Mouse (Mus musculus) forebrain, embryonic 16.5 days (tissue): ENCODE measurements around the gene Rnf20. TPM values are rescaled to one million over a fixed set of nuclear protein-coding genes. Genes with fewer than 3 reads are reported as not detected.

Experiments used
- ATAC-seq: fragments of 200-750 bp; cut with Nextera tagmentation; 2 replicates; pipeline ENCODE4 v1.8.0; 2017; ENCODE audit warnings: mild to moderate bottlenecking, moderate library complexity
- H3K27ac ChIP-seq: fragments of 300-500 bp; sonication (generic); 2 replicates; pipeline ENCODE4 v1.5.1; 2014; ENCODE audit warnings: low read length, control low read depth
- H3K27me3 ChIP-seq: fragments of 300-500 bp; sonication (generic); replicated peaks from 2 replicates; pipeline ENCODE4 v1.6.1; 2014; ENCODE audit warnings: low read length; ENCODE audit not compliant: control insufficient read depth, insufficient read depth
- H3K36me3 ChIP-seq: fragments of 300-500 bp; sonication (generic); 2 replicates; pipeline ENCODE4 v1.6.1; 2014; ENCODE audit not compliant: control insufficient read depth, insufficient read depth
- H3K4me1 ChIP-seq: fragments of 300-500 bp; sonication (generic); replicated peaks from 2 replicates; pipeline ENCODE4 v1.6.1; 2014; ENCODE audit warnings: low read length; ENCODE audit not compliant: control insufficient read depth, insufficient read depth
- H3K4me2 ChIP-seq: fragments of 300-500 bp; sonication (generic); 2 replicates; pipeline ENCODE4 v1.6.1; 2014; ENCODE audit warnings: mild to moderate bottlenecking, low read length, control low read depth
- H3K4me3 ChIP-seq: fragments of 300-500 bp; sonication (generic); replicated peaks from 2 replicates; pipeline ENCODE4 v1.5.1; 2014; ENCODE audit warnings: mild to moderate bottlenecking, low read length, control low read depth
- H3K9ac ChIP-seq: fragments of 300-500 bp; sonication (generic); replicated peaks from 2 replicates; pipeline ENCODE4 v1.6.1; 2014; ENCODE audit warnings: low read depth, low read length, control low read depth
- H3K9me3 ChIP-seq: fragments of 300-500 bp; sonication (generic); 2 replicates; pipeline ENCODE4 v1.6.1; 2016; ENCODE audit warnings: low read length; ENCODE audit not compliant: control insufficient read depth
- WGBS: fragments of 180-500 bp; shearing (Covaris S2); extraction: QIAGEN DNeasy Blood & Tissue Kit; methylation state at CpG from one replicate; pipeline ENCODE4 v1.1.7; 2014; 5-methylcytosine and 5-hydroxymethylcytosine counted together
- polyA plus RNA-seq: library from polyadenylated mRNA; unstranded; fragments of >200 nt; fragmentation: Nextera tagmentation; extraction: Ambion mirVana; gene quantifications from 2 replicates; pipeline ENCODE4 v1.2.1, GENCODE M21; 2015

The Rnf20 gene
- polyA plus RNA-seq, 1 experiment from 2014 or later = 57.9 TPM

GRCm38 (mm10) chr4:49681812-49682211 is 50.0 kb downstream of the Rnf20 start, which contains the start of gene Ppp3r2:
Gene Ppp3r2 (minus strand): TSS chr4:49682024.
- Histone ChIP-seq H3K9me3 (no peaks in the 10 kb centered on the region), H3K4me3 (no peak within 1 kb of the TSS), H3K4me1 (no peaks in the 10 kb centered on the region), H3K36me3 (no peaks in the 10 kb centered on the region), H3K4me2 (no peak within 1 kb of the TSS), H3K27me3 (no peaks in the 10 kb centered on the region), H3K27ac (no peak within 1 kb of the TSS), H3K9ac (no peak within 1 kb of the TSS)
- no peak for ATAC-seq
- WGBS = 89% methylated on average over 13 of the region's 13 CpGs

- WGBS = 2% methylated on average over 9 of the region's 9 CpGs
- Histone ChIP-seq H3K27me3 (no peaks in the 10 kb centered on the region), H3K9me3 (no peaks in the 10 kb centered on the region), H3K4me3 (no peak overlapping the region), H3K27ac (no peak overlapping the region), H3K36me3 (no peaks in the 10 kb centered on the region), H3K9ac (no peak overlapping the region), H3K4me2 (no peak overlapping the region), H3K4me1 (peaks cover 5% of the 10 kb centered on the region; the same call in 1 of the 2 replicates)
- peak; percentile 95 for ATAC-seq
These were observed 56.9 kb downstream of the Rnf20 start for GRCm38 (mm10) chr4:49688594-49689288.

GRCm38 (mm10) chr4:49691405-49692194 is 59.8 kb downstream of the Rnf20 start:
- H3K4me2 ChIP-seq = no peak overlapping the region
- 56% methylated on average over 12 of the region's 12 CpGs for WGBS
- H3K9ac ChIP-seq = no peak overlapping the region
- no peaks in the 10 kb centered on the region for H3K9me3 ChIP-seq
- H3K4me1 ChIP-seq = peaks cover 5% of the 10 kb centered on the region; the same call in 1 of the 2 replicates
- H3K27me3 ChIP-seq = no peaks in the 10 kb centered on the region
- H3K27ac ChIP-seq = no peak overlapping the region
- no peak for ATAC-seq
- H3K36me3 ChIP-seq = no peaks in the 10 kb centered on the region
- H3K4me3 ChIP-seq = no peak overlapping the region

Other genes with a start within 250 kb of the Rnf20 start
- gene Acnat2, start 223.9 kb upstream of the Rnf20 start, polyA plus RNA-seq = not detected in 2 replicates
- gene Acnat1, start 158.1 kb upstream of the Rnf20 start, polyA plus RNA-seq = not detected in 2 replicates
- 0.12 and 0.16 TPM in 2 replicates for gene Baat, start 125.4 kb upstream of the Rnf20 start, polyA plus RNA-seq
- 79.0 and 83.5 TPM in 2 replicates for gene Mrpl50, start 110.9 kb upstream of the Rnf20 start, polyA plus RNA-seq
- 14.9 and 15.8 TPM in 2 replicates for gene Zfp189, start 110.8 kb upstream of the Rnf20 start, polyA plus RNA-seq
- 0.14 and 0.35 TPM in 2 replicates for gene Aldob, start 82.5 kb upstream of the Rnf20 start, polyA plus RNA-seq
- gene Tmem246, start 34.1 kb upstream of the Rnf20 start, polyA plus RNA-seq = 56.3 and 72.7 TPM in 2 replicates
- gene Ppp3r2, start 50.0 kb downstream of the Rnf20 start, polyA plus RNA-seq = 0.10 and 0.39 TPM in 2 replicates
- 8.3 and 12.2 TPM in 2 replicates for gene Grin3a, start 213.7 kb downstream of the Rnf20 start, polyA plus RNA-seq